Mouse (Mus musculus) liver, adult (tissue): ENCODE data around the gene Gnl1.
"Not testable (repeated sequence)": the region's sequence is repeated elsewhere in the genome, so short reads cannot be mapped to it uniquely, and the experiment has no call there.

Experiments used
- GATA4 ChIP-seq: IDR thresholded peaks from 2 replicates; pipeline ENCODE4 v1.6.1; 2014; ENCODE audit warnings: mild to moderate bottlenecking, low read length; ENCODE audit not compliant: insufficient replicate concordance

Gnl1 gene

DNA sequence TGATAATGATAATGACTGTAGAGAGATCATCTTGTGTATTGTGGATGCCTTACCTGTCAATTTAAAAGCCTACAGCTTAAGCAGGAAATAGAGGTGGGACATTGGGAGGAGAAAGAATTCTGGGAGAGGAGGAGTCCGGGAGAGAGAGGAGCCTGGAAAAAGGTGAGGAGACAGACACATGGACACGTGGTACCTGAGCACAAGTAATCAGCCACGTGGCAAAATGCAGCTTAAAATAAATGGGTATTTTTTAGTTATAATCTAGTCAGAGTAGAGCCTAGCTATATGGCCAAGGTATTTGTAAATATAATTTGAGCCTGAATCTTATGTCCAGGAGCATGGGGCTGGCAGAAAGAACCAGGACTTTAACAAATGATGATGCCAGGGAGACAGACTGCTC, 39.9 kb downstream of the Gnl1 start:
- TF ChIP-seq GATA4, result no peak

DNA sequence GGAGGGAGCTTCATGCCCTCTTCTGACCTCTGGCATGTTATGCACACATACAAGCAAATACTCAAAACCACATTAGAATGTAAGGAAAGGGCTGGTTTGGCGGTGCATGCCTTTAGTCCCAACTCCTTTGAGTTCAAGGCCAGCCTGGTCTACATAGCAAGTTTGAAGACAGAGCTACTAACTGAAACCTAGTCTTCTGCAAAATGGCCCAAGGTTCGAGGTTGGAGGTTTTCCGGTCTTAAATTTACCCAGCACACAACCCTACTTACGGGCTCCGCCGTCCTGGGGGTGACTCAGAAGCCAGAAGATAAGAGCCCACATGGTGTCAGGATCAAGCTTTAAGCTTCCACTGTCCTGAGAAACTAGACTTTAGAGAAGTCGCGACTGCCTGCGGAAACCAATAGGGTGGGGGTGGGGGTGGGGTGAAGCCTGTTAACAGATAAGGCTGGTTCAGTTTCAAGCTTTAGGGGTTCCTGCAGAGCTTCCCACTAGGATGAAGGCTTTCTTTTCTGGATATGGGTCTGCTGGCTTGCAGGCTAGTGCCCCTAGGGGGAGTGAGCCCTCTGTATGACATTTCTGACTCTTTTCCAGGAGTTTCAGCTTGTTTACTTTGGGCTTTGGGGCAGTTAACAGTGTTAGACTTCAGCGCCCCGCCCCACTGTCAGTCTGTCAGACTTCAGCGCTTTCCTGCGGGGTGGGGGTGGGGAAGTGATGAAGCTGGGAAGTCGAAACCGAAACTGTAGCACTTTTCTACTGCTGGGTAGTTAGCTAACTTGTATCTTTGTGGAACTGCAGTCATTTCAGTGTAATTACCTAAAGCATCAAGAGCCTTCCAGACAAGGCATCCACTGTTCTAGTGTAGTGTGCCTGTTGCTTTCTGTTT, 40.8 kb downstream of the Gnl1 start, which contains the start of gene H2-T24:
Gene H2-T24 (minus strand): TSS at position 370 of the 883 bp plus-strand sequence.
- TF ChIP-seq GATA4, result peak; percentile 89

DNA sequence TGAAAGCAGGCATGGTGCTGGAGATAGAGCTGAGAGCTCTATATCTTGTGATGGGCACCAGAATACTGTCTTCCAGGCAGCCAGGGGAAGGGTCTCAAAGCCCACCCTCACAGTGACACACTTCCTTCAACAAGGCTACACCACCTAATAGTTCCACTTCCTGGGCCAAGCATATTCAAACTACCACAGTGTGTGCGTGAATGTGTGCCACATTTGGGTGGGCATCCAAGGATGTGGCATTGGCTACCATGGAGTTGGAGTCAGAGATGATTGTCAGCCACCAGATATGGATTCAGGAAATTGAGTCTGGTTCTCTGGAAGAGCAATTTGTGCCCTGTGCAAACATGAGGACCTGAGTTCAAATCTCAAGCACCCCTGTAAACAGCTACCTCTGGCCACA, 41.7 kb downstream of the Gnl1 start:
- no peak for TF ChIP-seq GATA4

- no peak for TF ChIP-seq GATA4
Measured at GRCm38 (mm10) chr17:36022098-36022497, 42.4 kb downstream of the Gnl1 start.

DNA sequence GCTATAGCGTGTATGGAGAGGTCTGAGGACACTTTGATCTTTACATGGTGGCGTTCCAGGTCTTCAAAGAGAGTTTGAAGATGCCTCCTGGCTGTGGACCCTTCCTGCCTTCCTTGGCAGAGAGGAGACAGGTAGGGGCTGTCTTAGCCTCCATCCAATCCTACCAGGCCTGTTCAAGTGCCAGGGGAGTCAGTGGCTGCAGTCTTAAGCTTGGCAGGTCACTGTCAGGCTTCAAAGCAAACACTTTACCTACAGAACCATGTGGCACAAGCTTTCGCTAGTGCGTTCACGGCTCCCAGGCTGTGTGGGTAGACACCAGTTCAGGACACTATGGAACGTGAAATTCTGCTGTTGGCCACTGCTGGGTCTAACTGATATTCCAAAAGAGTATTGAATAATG, 43.3 kb downstream of the Gnl1 start:
- no peak for TF ChIP-seq GATA4

DNA sequence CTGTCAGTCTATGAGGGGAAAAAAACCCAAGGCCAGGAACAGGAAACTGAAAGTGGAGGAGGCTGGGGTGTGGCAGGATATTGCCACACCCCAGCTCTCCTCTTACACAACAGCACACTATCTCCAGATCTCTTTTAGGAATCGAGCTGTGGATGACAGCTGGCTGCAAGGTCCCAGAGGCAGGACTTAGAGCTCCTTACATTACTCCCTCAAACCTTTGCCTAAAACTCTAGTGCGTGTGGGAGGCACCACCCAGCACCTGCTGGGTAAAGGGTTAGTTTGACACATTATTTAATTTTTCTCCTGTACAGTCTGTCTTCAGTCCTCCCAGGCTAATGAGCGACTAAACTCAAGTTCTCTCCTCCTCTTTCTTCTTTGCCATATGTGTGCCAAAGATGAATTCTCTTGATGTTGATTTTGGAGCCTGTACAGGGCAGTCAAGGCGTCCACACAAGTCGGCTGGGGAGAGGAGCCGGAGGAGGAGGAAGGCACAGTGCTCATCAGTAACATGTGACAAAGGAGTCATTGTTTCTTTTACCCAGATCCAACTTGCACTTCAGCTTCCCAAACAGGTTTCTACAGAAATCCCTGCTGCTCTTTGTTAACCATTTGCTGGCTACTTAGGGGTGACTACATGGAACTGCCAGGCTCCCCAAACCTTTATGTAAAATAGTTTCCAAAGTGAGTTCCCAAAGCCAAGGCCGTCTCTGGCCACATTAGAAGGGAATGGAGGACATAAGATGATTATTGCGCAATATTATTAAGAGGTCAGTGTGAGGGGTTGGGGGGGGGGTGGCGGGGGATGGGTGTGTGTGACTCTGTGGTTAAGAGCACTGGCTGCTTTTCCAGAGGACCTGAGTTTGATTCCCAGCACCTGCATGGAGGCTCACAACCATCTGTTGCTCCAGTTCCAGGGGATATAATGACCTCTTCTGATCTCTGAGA, 44.3 kb downstream of the Gnl1 start:
- peak; percentile 66; the same call in 1 of the 2 replicates for TF ChIP-seq GATA4

DNA sequence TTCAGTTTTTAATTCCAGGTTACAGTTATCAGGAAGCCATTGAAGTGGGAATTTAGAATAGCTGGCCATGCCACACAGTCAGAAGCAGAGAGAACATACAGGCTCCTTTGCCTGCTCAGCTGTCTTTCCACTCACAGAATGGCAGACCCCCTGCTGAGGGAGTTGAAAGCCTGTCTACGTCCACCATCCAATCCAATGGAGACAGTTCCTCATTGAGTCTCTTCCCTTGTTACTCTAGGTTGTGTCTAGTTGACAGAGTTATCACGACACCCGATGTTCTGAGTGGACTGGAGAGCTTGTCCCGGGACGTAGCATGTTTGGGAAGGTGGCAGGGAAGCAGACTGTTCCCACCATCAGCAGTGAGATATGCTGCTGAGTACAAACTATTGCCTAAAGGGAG, 45.5 kb downstream of the Gnl1 start:
- peak; percentile 75; the same call in 1 of the 2 replicates for TF ChIP-seq GATA4

- TF ChIP-seq GATA4, result no peak
Measured at GRCm38 (mm10) chr17:36025901-36026300, 46.2 kb downstream of the Gnl1 start.

DNA sequence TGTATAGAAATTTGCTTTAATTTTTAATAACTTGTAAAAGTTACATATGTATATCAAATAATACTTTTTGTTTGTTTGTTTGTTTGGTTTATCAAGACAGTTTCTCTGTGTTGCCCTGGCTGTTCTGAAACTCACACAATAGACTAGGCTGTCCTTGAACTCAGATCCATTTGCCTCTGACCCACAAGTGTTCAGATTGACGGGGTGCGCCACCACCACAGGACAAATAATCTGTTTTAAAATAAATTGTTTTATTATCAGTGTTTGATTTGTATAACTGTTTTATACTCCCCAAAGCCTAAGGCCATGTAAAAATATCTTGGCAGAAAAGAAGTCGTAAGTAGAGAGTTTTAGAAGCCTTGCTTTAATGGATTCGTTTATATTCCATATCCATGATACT, 48.0 kb downstream of the Gnl1 start:
- no peak for TF ChIP-seq GATA4

GRCm38 (mm10) chr17:36028879-36029619, 49.4 kb downstream of the Gnl1 start:
- TF ChIP-seq GATA4, result no peak

DNA sequence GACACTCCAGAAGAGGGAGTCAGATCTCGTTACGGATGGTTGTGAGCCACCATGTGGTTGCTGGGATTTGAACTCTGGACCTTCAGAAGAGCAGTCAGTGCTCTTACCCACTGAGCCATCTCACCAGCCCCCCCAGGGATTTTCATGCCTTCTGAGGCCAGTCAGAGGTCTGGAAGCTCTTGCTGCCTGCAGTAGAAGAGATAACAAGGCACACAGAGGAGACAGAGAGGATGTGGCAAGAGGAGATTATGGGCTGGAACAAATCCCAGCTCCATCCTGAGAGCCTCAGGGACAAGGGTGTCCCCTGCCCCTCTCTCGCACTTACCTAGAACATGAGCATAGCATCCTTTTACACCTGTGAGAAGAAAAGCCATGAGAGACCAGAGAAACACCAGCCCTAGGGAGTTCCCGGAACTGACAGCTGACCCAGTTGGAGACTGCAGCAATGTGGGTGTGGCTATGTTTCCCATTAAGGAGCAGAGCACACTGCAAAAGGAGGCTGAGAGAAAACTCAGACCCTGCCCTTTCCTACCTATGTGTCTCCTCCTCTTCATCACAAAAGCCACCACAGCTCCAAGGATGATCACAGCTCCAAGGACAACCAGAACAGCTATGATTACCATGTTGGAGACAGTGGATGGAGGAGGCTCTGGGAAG, 50.5 kb downstream of the Gnl1 start:
- peak; percentile 60; the same call in 1 of the 2 replicates for TF ChIP-seq GATA4

DNA sequence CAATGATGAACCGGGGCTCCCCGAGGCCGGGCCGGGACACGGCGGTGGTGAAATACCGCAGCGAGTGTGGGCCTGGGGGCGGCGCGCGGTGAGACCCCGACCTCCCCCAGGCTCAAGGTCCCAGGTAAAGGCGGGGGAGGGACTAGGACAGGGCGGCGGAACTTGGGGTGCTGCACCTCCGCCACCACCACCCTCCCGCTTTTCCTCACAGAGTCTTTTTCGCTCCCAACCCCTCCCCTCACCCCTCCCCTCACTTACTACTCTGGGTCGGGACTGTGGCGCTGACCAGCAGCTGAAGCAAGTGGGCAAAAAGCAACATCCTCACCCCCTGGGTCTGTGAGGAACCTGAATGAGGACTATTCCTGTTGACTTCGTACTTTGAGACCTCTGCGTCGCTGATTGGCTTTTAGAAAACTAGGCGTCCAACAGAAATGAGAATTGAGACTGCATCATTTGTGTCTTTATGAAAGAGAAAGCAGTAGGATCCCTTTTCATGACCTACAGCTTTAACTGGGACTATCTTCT, 52.8 kb downstream of the Gnl1 start, which contains the start of gene H2-T23:
Gene H2-T23 (minus strand): TSS at position 505 of the 525 bp plus-strand sequence.
- TF ChIP-seq GATA4, result not testable (repeated sequence)
